Mouse (Mus musculus) liver (tissue): Measurements from ENCODE around the gene Styx.
"Not testable (repeated sequence)": the region's sequence is repeated elsewhere in the genome, so short reads cannot be mapped to it uniquely, and the experiment has no call there.

Source experiments
- DNase-seq: peaks from one replicate; pipeline ENCODE4 v3.0.0-alpha.2; 2020; ENCODE audit warnings: mixed read lengths

The Styx gene

GRCm38 (mm10) chr14:45364211-45365195, 13.6 kb downstream of the Styx start:
- DNase-seq, result no peak

- no peak for DNase-seq
Observed at GRCm38 (mm10) chr14:45365196-45365587, 14.3 kb downstream of the Styx start.

DNA sequence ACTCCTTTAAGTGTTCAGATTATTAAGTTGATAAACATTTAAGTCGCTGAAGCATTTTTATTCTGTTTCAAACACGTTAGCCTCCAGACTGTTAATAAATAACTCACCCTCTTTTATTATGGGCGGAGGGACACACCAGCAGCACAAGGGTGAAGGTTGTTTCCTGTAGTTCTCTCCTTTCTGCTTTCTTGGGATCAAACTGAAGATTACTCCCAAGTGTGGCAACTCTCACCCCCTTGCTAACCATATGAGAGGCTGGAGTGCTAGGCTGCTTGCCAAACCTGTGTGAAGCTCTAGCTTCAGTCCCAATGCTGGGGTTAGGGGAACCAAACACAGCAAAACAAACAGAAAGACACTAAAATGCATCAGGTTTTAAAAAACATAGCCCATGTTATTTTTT, 27.9 kb downstream of the Styx start:
- DNase-seq, result no peak

GRCm38 (mm10) chr14:45380756-45381155, 29.9 kb downstream of the Styx start:
- DNase-seq, result no peak

GRCm38 (mm10) chr14:45382912-45383311, 32.0 kb downstream of the Styx start:
- DNase-seq, result peak; percentile 9

DNA sequence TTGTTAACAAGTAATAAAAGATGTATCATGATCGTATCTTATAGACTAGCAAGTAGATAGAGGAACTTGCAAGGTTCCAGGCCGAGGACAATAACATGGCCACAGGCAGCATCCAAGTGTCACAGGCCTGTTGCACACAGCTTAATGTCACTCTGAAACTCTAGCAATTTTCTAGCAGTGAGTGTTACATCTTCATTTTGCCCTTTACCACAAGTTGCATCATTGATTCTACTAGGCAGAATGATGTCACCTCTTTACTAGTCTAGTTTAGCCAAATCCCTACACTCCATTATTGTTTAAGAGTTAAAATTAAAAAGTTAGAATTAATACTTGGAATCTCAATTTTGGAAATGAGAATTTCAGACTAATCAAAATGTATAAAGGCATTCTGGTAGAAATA, 34.7 kb downstream of the Styx start:
- DNase-seq, result no peak

DNA sequence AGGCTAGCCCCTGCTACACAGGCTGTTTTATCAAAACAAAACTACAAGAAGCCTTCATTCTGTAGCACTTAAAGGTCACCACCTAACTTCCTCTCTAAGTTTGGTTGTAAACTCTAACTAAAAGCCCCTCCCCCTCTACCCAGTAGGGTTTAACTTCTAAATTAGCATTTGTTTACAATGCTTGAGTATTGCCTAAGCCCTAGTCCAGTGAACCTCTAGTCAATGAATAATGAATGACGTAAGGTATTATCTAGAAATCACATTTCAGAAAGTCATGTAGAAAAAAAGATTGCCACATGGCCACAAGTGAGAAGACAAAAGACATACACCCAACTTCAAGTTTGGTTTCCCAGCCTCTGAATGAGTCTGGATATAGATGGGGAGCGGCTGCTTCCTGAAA, 36.6 kb downstream of the Styx start:
- no peak for DNase-seq

GRCm38 (mm10) chr14:45388345-45389181, 37.7 kb downstream of the Styx start:
- peak; percentile 90 for DNase-seq

DNA sequence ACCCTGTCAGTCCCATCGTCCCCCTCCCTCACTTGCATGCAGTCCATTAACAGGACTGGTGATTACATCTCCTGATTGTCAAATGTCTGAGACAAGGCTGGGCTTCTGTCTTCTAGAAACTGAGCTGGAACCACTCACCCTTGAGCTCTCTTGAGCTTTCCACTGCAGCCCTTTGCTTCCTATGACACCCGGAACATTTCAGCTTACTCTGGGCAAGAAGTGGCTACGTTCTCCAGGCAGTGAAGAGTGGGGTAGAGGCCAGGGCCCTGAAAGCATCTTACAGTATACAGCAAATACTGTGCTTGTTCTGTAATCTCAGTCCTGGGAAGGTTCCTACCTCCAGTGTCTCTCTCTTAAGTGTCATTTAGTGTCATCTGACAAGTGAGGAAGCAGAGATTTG, 38.3 kb downstream of the Styx start:
- DNase-seq, result no peak

- no peak for DNase-seq
Observed at GRCm38 (mm10) chr14:45399836-45400235, 48.9 kb downstream of the Styx start.

- DNase-seq, result no peak
Observed at GRCm38 (mm10) chr14:45403651-45404050, 52.8 kb downstream of the Styx start.

DNA sequence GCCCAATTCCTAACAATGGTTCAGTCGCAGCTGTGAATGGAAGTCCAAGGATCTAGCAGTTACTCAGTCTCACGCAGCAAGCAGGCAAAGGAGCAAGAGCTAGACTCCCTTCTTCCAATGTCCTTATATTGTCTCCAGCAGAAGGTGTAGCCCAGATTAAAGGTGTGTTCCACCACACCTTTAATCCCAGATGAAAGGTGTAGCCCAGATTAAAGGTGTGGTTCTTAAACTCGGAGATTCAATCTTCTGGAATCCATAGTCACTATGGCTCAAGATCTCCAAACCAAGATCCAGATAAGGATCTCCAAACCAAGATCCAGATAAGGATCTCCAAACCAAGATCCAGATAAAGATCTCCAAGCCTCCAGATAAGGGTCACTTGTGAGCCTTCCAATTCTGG, 53.9 kb downstream of the Styx start, which contains the start of gene Gnpnat1:
Gene Gnpnat1, minus strand, starts transcription at position 101 of the 400 bp plus-strand sequence.
- not testable (repeated sequence) for DNase-seq

DNA sequence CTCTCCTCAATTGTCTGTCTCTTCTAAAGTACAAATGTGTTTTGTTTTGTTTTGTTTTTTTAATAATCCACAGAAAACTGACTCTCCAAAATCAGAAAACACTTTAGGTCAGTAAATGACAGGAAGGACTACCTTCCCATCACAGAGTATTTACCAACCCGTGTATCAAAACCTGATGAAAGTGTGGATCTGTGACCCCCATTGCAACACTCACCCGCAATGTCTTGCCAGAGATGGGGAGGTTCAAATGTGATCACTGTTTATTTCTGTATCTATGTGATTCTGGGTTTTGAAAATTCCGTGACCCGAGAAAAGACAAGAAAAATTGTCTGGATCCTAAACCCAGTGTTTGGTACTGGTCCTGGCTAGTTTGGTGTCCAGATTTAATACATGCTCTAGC, 65.4 kb downstream of the Styx start:
- DNase-seq, result no peak

DNA sequence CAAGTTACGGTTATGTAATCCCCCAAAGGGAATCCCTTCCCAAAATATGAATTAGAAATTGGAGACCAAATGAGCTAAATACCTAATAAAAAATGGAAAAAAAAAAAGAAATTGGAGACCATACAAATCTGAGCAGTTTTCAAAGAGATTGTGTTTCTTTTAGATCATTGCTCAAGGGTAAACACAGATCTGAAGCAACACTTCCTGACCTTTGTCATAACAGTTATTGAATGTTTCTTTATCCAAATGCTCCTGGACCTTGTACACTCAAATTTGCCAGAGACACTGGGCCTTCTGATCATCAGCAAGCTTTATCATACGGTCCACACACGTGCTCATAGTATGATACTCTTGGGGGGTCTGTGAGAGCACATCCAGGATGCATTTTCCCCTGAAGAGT, 67.7 kb downstream of the Styx start:
- DNase-seq, result no peak

DNA sequence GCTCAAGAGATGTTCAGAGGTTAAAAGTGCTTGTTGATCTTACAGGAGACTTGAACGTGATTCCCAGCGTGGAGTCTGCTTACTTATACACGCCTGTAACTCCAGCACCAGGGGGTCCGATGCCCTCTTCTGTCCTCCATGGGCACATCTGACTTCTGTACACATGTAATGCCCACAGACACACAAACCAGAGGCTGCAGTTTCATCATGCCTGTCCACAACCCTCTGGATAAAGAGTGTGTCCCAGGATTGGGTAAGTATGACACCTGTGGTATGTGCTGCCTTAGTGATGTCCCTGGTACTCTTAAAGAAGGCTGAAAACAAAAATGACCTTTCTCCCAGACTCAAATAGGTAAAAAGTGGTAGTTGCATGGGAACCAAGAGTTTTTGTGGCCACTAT, 68.4 kb downstream of the Styx start:
- no peak for DNase-seq

GRCm38 (mm10) chr14:45422371-45422770, 71.5 kb downstream of the Styx start:
- DNase-seq, result no peak

DNA sequence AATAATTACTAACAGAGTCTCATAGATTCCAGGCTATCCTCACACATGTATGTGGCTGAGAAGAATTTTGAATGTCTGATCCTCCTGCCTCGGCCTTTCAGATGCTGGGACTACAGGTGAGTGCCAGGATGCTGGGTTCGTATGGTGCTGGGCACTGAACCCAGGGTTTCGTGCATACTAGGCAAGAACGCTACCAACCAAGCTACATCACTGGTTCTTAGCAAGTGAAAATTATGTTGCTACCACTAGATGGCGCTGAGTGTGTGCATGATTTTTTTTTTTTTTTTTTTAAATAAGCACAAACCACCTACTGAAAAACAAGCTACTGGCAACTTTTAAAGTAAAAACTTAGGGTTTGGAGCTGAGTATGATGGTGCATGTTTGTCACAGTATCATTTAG, 72.3 kb downstream of the Styx start:
- no peak for DNase-seq

- no peak for DNase-seq
Observed at GRCm38 (mm10) chr14:45430066-45430842, 79.4 kb downstream of the Styx start.

DNA sequence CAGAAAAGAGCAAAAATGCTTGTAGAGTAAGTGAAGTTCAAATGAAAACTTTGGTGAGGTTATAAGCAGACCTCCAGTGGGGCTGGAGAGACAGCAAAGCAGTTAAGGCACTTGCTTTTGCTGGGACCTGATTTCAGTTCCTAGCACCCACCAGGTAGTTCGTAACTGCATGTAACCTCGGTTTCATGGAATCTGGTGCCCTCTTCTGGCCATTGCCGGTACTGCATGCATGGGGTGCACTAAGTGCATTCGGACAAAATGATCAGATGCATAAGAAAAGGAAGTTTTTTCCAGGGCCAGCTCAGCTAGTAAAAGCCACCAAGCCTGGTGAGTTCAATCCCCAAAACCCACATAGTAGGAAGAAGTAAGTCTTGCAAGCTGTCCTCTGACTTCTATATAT, 81.1 kb downstream of the Styx start:
- no peak for DNase-seq

GRCm38 (mm10) chr14:45434220-45434619, 83.3 kb downstream of the Styx start:
- no peak for DNase-seq

DNA sequence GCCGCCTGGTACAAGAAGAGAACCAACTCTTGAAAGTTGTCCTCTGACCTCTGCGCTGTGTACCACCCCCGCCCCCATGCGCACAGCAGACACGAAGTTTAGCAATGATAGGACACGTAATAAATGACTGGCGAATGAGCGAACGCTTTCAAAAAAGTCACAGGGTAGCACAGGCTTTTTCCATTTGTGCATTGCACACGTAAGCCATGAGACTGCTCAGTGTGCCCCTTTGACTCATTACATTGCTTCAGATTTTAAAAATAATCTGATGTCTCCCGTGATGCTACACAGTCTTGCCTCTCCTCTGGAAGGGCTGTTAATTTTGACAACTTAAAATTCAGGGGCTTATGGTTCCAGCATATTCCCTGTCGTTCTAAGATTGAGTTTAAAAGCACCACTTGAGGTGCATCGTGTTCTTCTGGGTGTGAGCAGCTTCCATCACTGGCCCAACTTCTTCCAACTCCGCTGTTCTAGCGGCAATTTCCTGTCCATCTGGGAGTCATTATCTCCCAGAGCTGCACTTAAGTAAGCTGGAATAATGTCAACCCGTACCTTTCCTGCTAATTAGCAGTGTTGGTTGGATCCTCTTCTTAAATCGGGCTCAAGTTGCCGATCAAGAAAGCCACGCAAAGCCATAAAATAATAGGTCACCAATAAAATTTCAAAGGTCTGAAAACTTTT, 87.5 kb downstream of the Styx start:
- DNase-seq, result no peak

GRCm38 (mm10) chr14:45438931-45439275, 88.0 kb downstream of the Styx start:
- no peak for DNase-seq
